Mouse (Mus musculus): ENCODE measurements around the gene Mab21l1.

The Mab21l1 gene

GRCm38 (mm10) chr3:55782056-55782687 is at the start of gene Mab21l1:
Gene Mab21l1 (plus strand): TSS chr3:55782510.
- DNase-seq (ENCODE audit: extremely low spot score, low spot score), result peak; percentile 68

- no peak for DNase-seq (ENCODE audit: extremely low spot score, low spot score)
Observed at GRCm38 (mm10) chr3:55733665-55734064, 48.6 kb upstream of the Mab21l1 start.

GRCm38 (mm10) chr3:55741428-55741827 is 40.9 kb upstream of the Mab21l1 start:
- no peak for DNase-seq (ENCODE audit: extremely low spot score, low spot score)

GRCm38 (mm10) chr3:55742218-55742617 is 40.1 kb upstream of the Mab21l1 start:
- no peak for DNase-seq (ENCODE audit: extremely low spot score, low spot score)

- DNase-seq (ENCODE audit: extremely low spot score, low spot score), result no peak
Observed at GRCm38 (mm10) chr3:55742654-55743053, 39.7 kb upstream of the Mab21l1 start.

- DNase-seq (ENCODE audit: extremely low spot score, low spot score), result no peak
Observed at GRCm38 (mm10) chr3:55743885-55744284, 38.4 kb upstream of the Mab21l1 start.

GRCm38 (mm10) chr3:55750445-55751065 is 31.8 kb upstream of the Mab21l1 start:
- DNase-seq (ENCODE audit: extremely low spot score, low spot score), result no peak

- DNase-seq (ENCODE audit: extremely low spot score, low spot score), result no peak
Observed at GRCm38 (mm10) chr3:55751363-55751762, 30.9 kb upstream of the Mab21l1 start.

- DNase-seq (ENCODE audit: extremely low spot score, low spot score), result no peak
Observed at GRCm38 (mm10) chr3:55752558-55752957, 29.8 kb upstream of the Mab21l1 start.

- DNase-seq (ENCODE audit: extremely low spot score, low spot score), result no peak
Observed at GRCm38 (mm10) chr3:55753872-55754271, 28.4 kb upstream of the Mab21l1 start.

GRCm38 (mm10) chr3:55754981-55755608 is 27.2 kb upstream of the Mab21l1 start:
- no peak for DNase-seq (ENCODE audit: extremely low spot score, low spot score)

- no peak for DNase-seq (ENCODE audit: extremely low spot score, low spot score)
Observed at GRCm38 (mm10) chr3:55755805-55756601, 26.3 kb upstream of the Mab21l1 start.

- no peak for DNase-seq (ENCODE audit: extremely low spot score, low spot score)
Observed at GRCm38 (mm10) chr3:55756602-55757190, 25.6 kb upstream of the Mab21l1 start.

GRCm38 (mm10) chr3:55758297-55758696 is 24.0 kb upstream of the Mab21l1 start:
- no peak for DNase-seq (ENCODE audit: extremely low spot score, low spot score)

GRCm38 (mm10) chr3:55763591-55763990 is 18.7 kb upstream of the Mab21l1 start:
- DNase-seq (ENCODE audit: extremely low spot score, low spot score), result no peak

- DNase-seq (ENCODE audit: extremely low spot score, low spot score), result no peak
Observed at GRCm38 (mm10) chr3:55768654-55769053, 13.7 kb upstream of the Mab21l1 start.

GRCm38 (mm10) chr3:55769308-55769707 is 13.0 kb upstream of the Mab21l1 start:
- DNase-seq (ENCODE audit: extremely low spot score, low spot score), result no peak

GRCm38 (mm10) chr3:55774203-55774602 is 8.1 kb upstream of the Mab21l1 start:
- no peak for DNase-seq (ENCODE audit: extremely low spot score, low spot score)

- no peak for DNase-seq (ENCODE audit: extremely low spot score, low spot score)
Observed at GRCm38 (mm10) chr3:55775245-55775644, 7.1 kb upstream of the Mab21l1 start.

- no peak for DNase-seq (ENCODE audit: extremely low spot score, low spot score)
Observed at GRCm38 (mm10) chr3:55775753-55776152, 6.6 kb upstream of the Mab21l1 start.

GRCm38 (mm10) chr3:55777501-55777900 is 4.8 kb upstream of the Mab21l1 start:
- DNase-seq (ENCODE audit: extremely low spot score, low spot score), result no peak
